Mouse (Mus musculus) heart, embryonic 14.5 days (tissue): ENCODE measurements around the gene Spg21. TPM values are rescaled to one million over a fixed set of nuclear protein-coding genes. Genes with fewer than 3 reads are reported as not detected.

Source experiments
- ATAC-seq: fragments of 200-750 bp; cut with Nextera tagmentation; 2 replicates; pipeline ENCODE4 v1.8.0; 2017; ENCODE audit warnings: low read depth, moderate TSS enrichment; ENCODE audit not compliant: insufficient number of reproducible peaks, insufficient read depth, low FRiP score
- H3K27ac ChIP-seq, 2 experiments: fragments of 200-500 bp in 1 of 2; fragments of 300-500 bp in 1 of 2; sonication (generic) in 1 of 2; replicated peaks in 1 of 2; 2 replicates each; pipeline ENCODE4 v1.5.1; 2012 to 2014; ENCODE audit warnings: low read depth in 2 of 2, low read length in 2 of 2, control low read depth in 1 of 2, mild to moderate bottlenecking in 1 of 2, mixed read lengths in 1 of 2; ENCODE audit not compliant: control insufficient read depth in 1 of 2, insufficient read depth in 1 of 2
- H3K27me3 ChIP-seq: fragments of 300-500 bp; sonication (generic); 2 replicates; pipeline ENCODE4 v1.6.1; 2014; ENCODE audit warnings: mild to moderate bottlenecking, low read length, control low read depth; ENCODE audit not compliant: control insufficient read depth, insufficient read depth
- H3K36me3 ChIP-seq: fragments of 300-500 bp; sonication (generic); 2 replicates; pipeline ENCODE4 v1.6.1; 2014; ENCODE audit warnings: mild to moderate bottlenecking, control low read depth, low read length, mixed read lengths; ENCODE audit not compliant: control insufficient read depth, insufficient read depth
- H3K4me1 ChIP-seq, 2 experiments: fragments of 200-500 bp in 1 of 2; fragments of 300-500 bp in 1 of 2; sonication (generic) in 1 of 2; 2 replicates each; pipeline ENCODE4 v1.6.1; 2012 to 2014; ENCODE audit warnings: low read length in 2 of 2, control low read depth in 1 of 2, mixed read lengths in 1 of 2; ENCODE audit not compliant: control insufficient read depth in 2 of 2, insufficient read depth in 2 of 2
- H3K4me2 ChIP-seq: fragments of 300-500 bp; sonication (generic); 2 replicates; pipeline ENCODE4 v1.6.1; 2014; ENCODE audit warnings: mild to moderate bottlenecking, low read length
- H3K4me3 ChIP-seq, 2 experiments: fragments of 200-500 bp in 1 of 2; fragments of 300-500 bp in 1 of 2; sonication (generic) in 1 of 2; 2 replicates each; pipeline ENCODE4 v1.5.1; 2012 to 2014; ENCODE audit warnings: low read length in 2 of 2, mild to moderate bottlenecking in 2 of 2, control low read depth in 1 of 2, low read depth in 1 of 2, moderate library complexity in 1 of 2; ENCODE audit not compliant: control insufficient read depth in 1 of 2, insufficient read depth in 1 of 2
- H3K9ac ChIP-seq: fragments of 300-500 bp; sonication (generic); 2 replicates; pipeline ENCODE4 v1.6.1; 2014; ENCODE audit warnings: mild to moderate bottlenecking, low read length
- H3K9me3 ChIP-seq: fragments of 300-500 bp; sonication (generic); 2 replicates; pipeline ENCODE4 v1.6.1; 2016; ENCODE audit warnings: low read length, control low read depth; ENCODE audit not compliant: control insufficient read depth
- WGBS: fragments of 180-500 bp; shearing (Covaris S2); extraction: QIAGEN DNeasy Blood & Tissue Kit; methylation state at CpG from one replicate; pipeline ENCODE4 v1.1.7; 2014; 5-methylcytosine and 5-hydroxymethylcytosine counted together
- polyA plus RNA-seq: library from polyadenylated mRNA; unstranded; fragments of >200 nt; fragmentation: Nextera tagmentation; extraction: Ambion mirVana; gene quantifications from 2 replicates; pipeline ENCODE4 v1.2.1, GENCODE M21; 2014

The Spg21 gene
- polyA plus RNA-seq, 1 experiment from 2014 or later: 72.0 TPM

DNA sequence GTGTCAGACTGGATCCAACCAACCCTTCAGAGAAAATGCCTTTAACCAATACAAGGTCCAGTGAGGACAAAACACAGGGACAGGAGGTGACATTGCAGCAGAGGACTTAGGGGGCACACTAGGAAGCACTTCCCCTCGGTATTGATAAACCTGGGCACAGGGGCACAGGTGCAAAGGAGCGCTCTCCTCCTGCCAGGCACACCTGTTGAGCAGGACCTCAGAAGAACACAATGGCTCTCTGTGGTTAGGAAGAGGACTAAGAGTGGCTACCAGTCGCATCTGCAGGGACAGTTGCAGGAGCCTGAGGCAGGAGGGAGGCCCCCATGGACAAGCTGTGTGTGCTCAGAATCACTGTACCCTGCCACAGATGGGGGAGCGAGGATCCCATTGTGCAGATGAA lies 75.7 kb downstream of the Spg21 start:
- ATAC-seq: no peak
- Histone ChIP-seq H3K27me3 (no peaks in the 10 kb centered on the region), H3K9me3 (no peaks in the 10 kb centered on the region), H3K27ac (no peak overlapping the region), H3K4me2 (no peak overlapping the region), H3K9ac (no peak overlapping the region), H3K36me3 (no peaks in the 10 kb centered on the region), H3K4me3 (no peak overlapping the region), H3K4me1 (peaks cover 4% of the 10 kb centered on the region in 2 experiments)
- 81% methylated on average over 4 of the region's 4 CpGs for WGBS

Other genes starting within 250 kb of the Spg21 start
- not detected in 2 replicates for gene Cilp, start 195.8 kb upstream of the Spg21 start, polyA plus RNA-seq
- 49.4 and 52.9 TPM in 2 replicates for gene Clpx, start 166.7 kb upstream of the Spg21 start, polyA plus RNA-seq
- 8.4 and 10.9 TPM in 2 replicates for gene Pdcd7, start 114.8 kb upstream of the Spg21 start, polyA plus RNA-seq
- gene Ubap1l, start 99.9 kb upstream of the Spg21 start, polyA plus RNA-seq: not detected in 2 replicates
- 0.73 and 1.5 TPM in 2 replicates for gene Kbtbd13, start 69.3 kb upstream of the Spg21 start, polyA plus RNA-seq
- gene Rasl12, start 62.4 kb upstream of the Spg21 start, polyA plus RNA-seq: 5.5 and 6.1 TPM in 2 replicates
- not detected in 2 replicates for gene Slc51b, start 38.0 kb upstream of the Spg21 start, polyA plus RNA-seq
- 14.3 and 15.8 TPM in 2 replicates for gene Mtfmt, start 25.2 kb upstream of the Spg21 start, polyA plus RNA-seq
- gene Ankdd1a, start 59.2 kb downstream of the Spg21 start, polyA plus RNA-seq: not detected in 2 replicates
- gene Plekho2, start 119.1 kb downstream of the Spg21 start, polyA plus RNA-seq: 8.8 and 9.8 TPM in 2 replicates
- gene Pif1, start 126.2 kb downstream of the Spg21 start, polyA plus RNA-seq: 8.7 and 9.2 TPM in 2 replicates
- 125 TPM in 2 replicates for gene Rbpms2, start 168.7 kb downstream of the Spg21 start, polyA plus RNA-seq
- gene Oaz2, start 207.1 kb downstream of the Spg21 start, polyA plus RNA-seq: 210 and 223 TPM in 2 replicates